Mouse (Mus musculus) MEL (cell line): ENCODE data around the gene Nt5dc2. TPM values are rescaled to one million over a fixed set of nuclear protein-coding genes. Genes with fewer than 3 reads are reported as not detected.

ENCODE experiments used
- polyA plus RNA-seq, 2 experiments: library from polyadenylated mRNA; stranded (reverse) in 1 of 2; unstranded in 1 of 2; fragments of >175 nt in 1 of 2; fragments of >200 nt in 1 of 2; gene quantifications; 2 replicates each; pipeline versions ENCODE4 v1.2.1 to v1.2.4; 2012; ENCODE audit warnings: low replicate concordance in 2 of 2, low read depth in 1 of 2; ENCODE audit not compliant: insufficient read length in 2 of 2, insufficient read depth in 1 of 2, missing spikeins in 1 of 2
- total RNA-seq: library from RNA; depleted of rRNA; stranded (reverse); fragments of 300-350 nt; gene quantifications from 2 replicates; pipeline ENCODE4 v1.2.3, GENCODE M21; 2012; rRNA removed

Nt5dc2 gene
- total and polyA plus RNA-seq, 3 experiments: 168 to 349 (median 291) TPM

Other genes with a start within 250 kb of the Nt5dc2 start
- gene Itih4, start 244.6 kb upstream of the Nt5dc2 start, total RNA-seq: not detected in 2 replicates
- gene Itih4, start 244.6 kb upstream of the Nt5dc2 start, polyA plus RNA-seq: not detected
- not detected in 2 replicates for gene Itih3, start 207.3 kb upstream of the Nt5dc2 start, total RNA-seq
- not detected for gene Itih3, start 207.3 kb upstream of the Nt5dc2 start, polyA plus RNA-seq
- not detected in 2 replicates for gene Itih1, start 187.8 kb upstream of the Nt5dc2 start, total RNA-seq
- gene Itih1, start 187.8 kb upstream of the Nt5dc2 start, polyA plus RNA-seq: under 1 TPM in 1 of 2 experiments, not detected in 1; 0.03 TPM
- 16.6 and 18.4 TPM in 2 replicates for gene Nek4, start 179.7 kb upstream of the Nt5dc2 start, total RNA-seq
- 10 to 100 TPM in 1 of 2 experiments, not detected in 1; 19.3 TPM for gene Nek4, start 179.7 kb upstream of the Nt5dc2 start, polyA plus RNA-seq
- 14.7 and 15.6 TPM in 2 replicates for gene Glt8d1, start 129.7 kb upstream of the Nt5dc2 start, total RNA-seq
- gene Glt8d1, start 129.7 kb upstream of the Nt5dc2 start, polyA plus RNA-seq: 10 to 100 TPM in 1 of 2 experiments, not detected in 1; 19.2 TPM
- gene Spcs1, start 129.4 kb upstream of the Nt5dc2 start, total RNA-seq: 165 and 208 TPM in 2 replicates
- gene Spcs1, start 129.4 kb upstream of the Nt5dc2 start, polyA plus RNA-seq: 100 to 1,000 TPM; 188 to 419 TPM
- gene Pbrm1, start 111.9 kb upstream of the Nt5dc2 start, total RNA-seq: 28.7 and 31.1 TPM in 2 replicates
- gene Pbrm1, start 111.9 kb upstream of the Nt5dc2 start, polyA plus RNA-seq: 10 to 100 TPM; 32.4 to 62.0 TPM
- gene Gnl3, start 111.9 kb upstream of the Nt5dc2 start, total RNA-seq: 217 and 257 TPM in 2 replicates
- 100 to 1,000 TPM; 151 to 332 TPM for gene Gnl3, start 111.9 kb upstream of the Nt5dc2 start, polyA plus RNA-seq
- gene Smim4, start 2.1 kb upstream of the Nt5dc2 start, total RNA-seq: 78.8 and 122 TPM in 2 replicates
- 10 to 100 TPM in 1 of 2 experiments, not detected in 1; 87.8 TPM for gene Smim4, start 2.1 kb upstream of the Nt5dc2 start, polyA plus RNA-seq
- gene Stab1, start 37.6 kb downstream of the Nt5dc2 start, total RNA-seq: 0.15 TPM in 1 of 2 replicates, not detected in the other
- under 1 TPM in 1 of 2 experiments, not detected in 1; 0.40 TPM for gene Stab1, start 37.6 kb downstream of the Nt5dc2 start, polyA plus RNA-seq
- gene Tnnc1, start 77.3 kb downstream of the Nt5dc2 start, total RNA-seq: not detected in 2 replicates
- gene Tnnc1, start 77.3 kb downstream of the Nt5dc2 start, polyA plus RNA-seq: under 1 TPM in 1 of 2 experiments, not detected in 1; 0.19 TPM
- 49.1 and 53.0 TPM in 2 replicates for gene Nisch, start 85.9 kb downstream of the Nt5dc2 start, total RNA-seq
- gene Nisch, start 85.9 kb downstream of the Nt5dc2 start, polyA plus RNA-seq: 100 to 1,000 TPM in 1 of 2 experiments, not detected in 1; 154 TPM
- 0.03 and 0.04 TPM in 2 replicates for gene Sema3g, start 86.8 kb downstream of the Nt5dc2 start, total RNA-seq
- gene Sema3g, start 86.8 kb downstream of the Nt5dc2 start, polyA plus RNA-seq: under 1 TPM in 1 of 2 experiments, not detected in 1; 0.25 TPM
- gene Phf7, start 120.3 kb downstream of the Nt5dc2 start, total RNA-seq: 6.0 and 6.7 TPM in 2 replicates
- gene Phf7, start 120.3 kb downstream of the Nt5dc2 start, polyA plus RNA-seq: 1 to 10 TPM in 1 of 2 experiments, not detected in 1; 7.6 TPM
- 70.1 and 85.4 TPM in 2 replicates for gene Bap1, start 120.4 kb downstream of the Nt5dc2 start, total RNA-seq
- gene Bap1, start 120.4 kb downstream of the Nt5dc2 start, polyA plus RNA-seq: 100 to 1,000 TPM; 112 to 177 TPM
- 0.03 and 0.04 TPM in 2 replicates for gene Dnah1, start 192.8 kb downstream of the Nt5dc2 start, total RNA-seq
- under 1 TPM in 1 of 2 experiments, not detected in 1; 0.11 TPM for gene Dnah1, start 192.8 kb downstream of the Nt5dc2 start, polyA plus RNA-seq
- gene Capn7, start 205.6 kb downstream of the Nt5dc2 start, total RNA-seq: 23.2 and 24.9 TPM in 2 replicates
- gene Capn7, start 205.6 kb downstream of the Nt5dc2 start, polyA plus RNA-seq: 10 to 100 TPM; 30.0 to 83.7 TPM